Mouse (Mus musculus) spleen, postnatal 4 days (tissue): ENCODE results near the gene Mpo.
A peak's percentile ranks its signal among the peaks of the same experiment; 100 is the strongest.

Source experiments
- DNase-seq, 2 experiments: peaks; one replicate each; pipeline ENCODE4 v3.0.0; 2022; ENCODE audit warnings: low spot score in 2 of 2

The Mpo gene

GRCm38 (mm10) chr11:87793460-87793859, at the start of gene Mpo:
Mpo (plus strand) TSS chr11:87793581.
- no peak for DNase-seq

DNA sequence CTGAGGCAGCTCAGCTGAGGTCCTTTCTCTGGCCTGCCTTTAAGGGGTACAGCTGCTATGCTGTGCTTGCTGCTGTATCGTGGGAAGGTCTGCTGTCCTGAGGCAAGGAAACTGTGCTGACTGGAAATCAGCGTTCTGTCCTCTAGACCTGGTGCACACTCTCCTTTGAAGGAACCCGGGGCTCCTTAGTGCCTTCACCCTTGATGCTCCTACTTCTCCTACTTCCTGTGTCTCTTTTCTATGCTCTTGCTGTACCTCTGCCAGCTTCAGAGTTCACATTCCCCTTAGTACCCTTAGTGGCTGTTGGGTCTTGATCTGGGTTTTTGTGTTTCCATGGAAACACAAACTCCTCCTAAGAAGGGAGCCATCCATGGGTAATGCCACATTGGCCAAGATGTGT, 49.7 kb upstream of the Mpo start:
- no peak for DNase-seq

- peak; percentile 54 to 68 for DNase-seq
Measured at GRCm38 (mm10) chr11:87744964-87745363, 48.4 kb upstream of the Mpo start.

- no peak for DNase-seq
Measured at GRCm38 (mm10) chr11:87745632-87746555, 47.5 kb upstream of the Mpo start.

- DNase-seq: no peak
Measured at GRCm38 (mm10) chr11:87747312-87747711, 46.1 kb upstream of the Mpo start.

DNA sequence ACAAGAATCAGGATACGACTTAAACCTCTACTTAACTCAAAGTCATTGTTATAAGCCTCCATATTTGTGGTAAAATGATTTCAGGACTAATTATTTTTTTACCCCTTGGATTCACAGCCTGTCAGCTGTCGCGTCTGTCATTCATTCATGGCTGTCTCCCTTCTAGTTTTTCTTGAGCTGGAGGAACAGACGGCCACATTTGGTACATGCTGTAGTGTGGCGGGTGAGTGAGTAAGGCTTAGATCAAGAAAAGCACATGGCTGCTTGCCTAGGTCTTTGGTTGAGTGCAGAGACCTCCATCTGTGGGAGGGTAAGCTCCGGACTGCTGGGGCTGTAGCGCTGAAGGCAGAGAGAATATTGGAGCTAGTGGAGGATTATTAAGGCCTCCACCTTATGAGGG, 45.7 kb upstream of the Mpo start:
- no peak for DNase-seq

- DNase-seq: peak; percentile 87 to 91
Measured at GRCm38 (mm10) chr11:87748132-87749119, 45.0 kb upstream of the Mpo start.

GRCm38 (mm10) chr11:87749192-87750042, 44.0 kb upstream of the Mpo start:
- peak; percentile 91 to 92 for DNase-seq

DNA sequence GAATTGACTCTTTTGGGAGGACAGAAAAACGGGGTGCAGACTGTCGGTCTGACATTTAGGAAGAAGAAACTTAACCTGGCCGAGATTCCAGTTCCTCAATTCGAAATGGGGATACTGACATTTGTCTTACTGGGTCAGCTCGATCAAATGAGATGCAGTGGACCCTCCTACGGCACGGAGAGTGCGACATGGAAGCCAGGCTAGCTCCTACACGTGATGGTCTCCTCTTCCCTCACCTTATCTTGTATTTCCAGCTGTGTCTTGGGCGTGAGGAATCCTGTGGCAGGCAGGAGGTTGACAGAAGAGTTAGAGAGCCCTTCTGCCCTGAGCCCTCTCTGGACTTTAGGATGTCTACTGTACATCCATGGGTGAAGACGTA, 43.3 kb upstream of the Mpo start:
- DNase-seq: peak; percentile 73 to 84

DNA sequence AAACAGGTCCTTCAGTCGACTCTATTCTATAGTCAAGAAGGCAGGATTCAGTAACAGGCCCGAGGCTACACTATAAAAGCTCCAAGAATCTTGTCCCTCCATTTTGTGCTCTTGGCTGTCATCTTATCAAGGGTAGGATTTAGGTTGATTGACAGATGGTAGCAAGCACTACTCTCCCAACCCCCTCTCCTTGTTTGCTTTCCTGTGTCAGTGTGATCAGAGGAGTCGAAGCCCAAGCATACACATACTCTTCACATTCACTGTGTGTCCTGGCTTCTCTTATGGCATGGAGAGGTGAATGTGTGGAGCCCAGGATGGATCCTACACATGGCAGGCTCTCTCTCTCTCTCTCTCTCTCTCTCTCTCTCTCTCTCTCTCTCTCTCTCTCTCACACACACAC, 42.9 kb upstream of the Mpo start:
- DNase-seq: peak in 1 of 2 experiments; percentile 71

GRCm38 (mm10) chr11:87751031-87751430, 42.4 kb upstream of the Mpo start:
- DNase-seq: peak in 1 of 2 experiments; percentile 83

GRCm38 (mm10) chr11:87751491-87751966, 41.9 kb upstream of the Mpo start:
- DNase-seq: peak; percentile 74 to 83

- peak in 1 of 2 experiments; percentile 65 for DNase-seq
Measured at GRCm38 (mm10) chr11:87752307-87752706, 41.1 kb upstream of the Mpo start.

- DNase-seq: peak; percentile 22 to 75
Measured at GRCm38 (mm10) chr11:87753255-87753654, 40.1 kb upstream of the Mpo start.

DNA sequence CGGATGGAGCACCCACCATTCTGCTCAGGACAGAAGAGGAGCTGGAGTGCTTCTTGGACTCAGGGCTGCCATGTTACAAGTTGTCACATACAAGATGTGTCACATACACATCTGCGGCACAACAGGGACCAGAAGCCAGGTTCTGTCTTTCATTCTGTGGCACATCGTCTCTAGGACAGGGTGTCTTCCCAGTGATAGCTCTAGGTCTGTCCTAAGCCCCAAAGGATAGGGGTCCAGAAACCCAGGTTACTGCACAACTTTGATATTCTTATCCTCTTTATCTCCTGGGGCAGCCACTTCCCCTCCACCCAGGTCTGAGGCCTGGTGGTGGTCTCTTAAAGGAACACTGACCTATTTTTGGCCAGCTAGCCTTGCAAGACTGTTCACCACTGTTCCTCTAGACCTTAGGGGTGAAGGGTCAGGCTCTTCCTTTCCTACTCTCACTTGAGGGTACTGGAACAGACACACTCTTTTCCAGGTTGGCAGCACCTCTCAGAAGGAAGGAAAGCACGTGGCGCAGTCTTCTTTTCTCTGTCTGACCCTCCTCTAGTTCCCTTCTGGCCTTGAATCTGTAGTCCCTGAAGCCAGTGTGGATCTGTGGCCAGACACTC, 39.4 kb upstream of the Mpo start:
- peak; percentile 28 to 72 for DNase-seq

DNA sequence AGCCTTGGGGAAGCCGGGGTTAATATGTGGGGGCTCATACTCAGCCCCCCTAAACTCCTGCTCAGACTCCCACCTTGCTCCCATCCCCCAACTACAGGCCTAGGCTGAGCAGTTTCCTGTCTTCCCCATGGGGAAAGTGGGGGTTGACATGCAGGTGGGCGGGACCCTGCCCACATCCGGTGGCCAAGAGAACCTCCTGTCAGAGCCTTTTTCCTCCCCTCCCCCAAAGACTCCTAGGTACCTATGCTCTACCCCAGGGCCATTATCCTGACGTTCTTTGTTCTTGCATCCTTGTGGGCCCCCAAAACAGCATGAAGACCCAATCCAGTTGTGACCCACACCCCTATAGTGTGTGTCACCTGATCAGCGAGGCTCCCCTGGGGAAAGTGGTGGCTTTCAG, 38.8 kb upstream of the Mpo start:
- DNase-seq: peak; percentile 80 to 85

DNA sequence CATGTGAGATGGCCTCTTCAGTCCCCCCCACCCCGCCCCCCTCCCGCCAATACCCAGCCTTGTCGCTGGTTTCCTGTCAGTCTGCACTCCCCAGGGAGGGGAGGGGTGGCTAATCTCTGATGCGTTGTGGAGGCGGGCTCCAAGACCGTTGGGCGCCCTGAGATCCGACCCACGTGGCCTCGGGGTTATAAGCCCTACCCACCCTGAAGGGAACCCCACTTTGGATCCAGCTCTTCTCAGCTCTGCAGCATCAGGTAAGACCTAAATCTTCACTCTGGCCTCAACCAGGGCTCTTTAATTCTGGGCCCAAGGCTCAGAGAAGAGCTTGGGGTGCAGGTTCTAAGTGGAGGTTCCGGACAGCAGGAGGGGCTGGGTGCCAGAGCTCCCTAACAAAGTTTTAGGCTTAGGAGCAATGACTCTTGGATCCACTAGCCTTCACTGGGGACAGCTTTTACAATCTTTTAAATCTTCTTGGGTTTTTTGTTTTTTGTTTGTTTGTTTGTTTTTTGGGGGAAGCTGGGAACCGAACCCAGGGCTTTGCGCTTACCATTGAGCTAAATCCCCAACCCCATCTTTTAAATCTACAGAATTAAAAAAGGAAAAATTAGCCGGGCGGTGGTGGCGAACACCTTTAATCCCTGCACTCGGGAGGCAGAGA, 37.9 kb upstream of the Mpo start:
- DNase-seq: peak; percentile 95 to 96

DNA sequence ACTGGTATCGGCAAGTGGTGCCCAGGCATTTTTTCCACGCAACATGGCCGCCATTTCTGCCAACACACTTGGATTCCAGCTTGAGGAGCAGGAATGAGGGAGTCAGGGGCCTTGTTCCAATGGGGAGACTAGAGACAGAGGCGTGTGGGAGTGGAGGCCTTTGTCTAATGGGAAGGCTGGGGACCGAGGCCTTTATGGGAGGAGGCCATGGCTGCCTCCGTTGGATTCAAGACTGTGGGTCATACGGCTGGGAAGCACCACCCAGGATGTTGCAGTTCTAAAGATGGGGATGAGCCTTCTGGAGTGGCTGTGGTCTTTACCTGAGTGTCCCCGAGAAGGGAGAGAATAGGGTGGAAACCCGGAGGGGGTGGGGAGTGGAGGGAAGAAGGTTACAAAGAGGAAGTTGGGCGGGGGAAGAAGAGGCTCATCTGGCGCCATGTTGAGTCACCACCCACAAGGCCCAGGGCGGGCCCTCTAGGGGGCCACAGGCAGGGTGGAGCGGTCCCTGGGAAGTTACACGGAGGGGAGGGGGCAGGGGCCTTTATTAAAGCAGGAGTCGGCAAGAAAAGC, 37.0 kb upstream of the Mpo start:
- DNase-seq: peak; percentile 80 to 88

DNA sequence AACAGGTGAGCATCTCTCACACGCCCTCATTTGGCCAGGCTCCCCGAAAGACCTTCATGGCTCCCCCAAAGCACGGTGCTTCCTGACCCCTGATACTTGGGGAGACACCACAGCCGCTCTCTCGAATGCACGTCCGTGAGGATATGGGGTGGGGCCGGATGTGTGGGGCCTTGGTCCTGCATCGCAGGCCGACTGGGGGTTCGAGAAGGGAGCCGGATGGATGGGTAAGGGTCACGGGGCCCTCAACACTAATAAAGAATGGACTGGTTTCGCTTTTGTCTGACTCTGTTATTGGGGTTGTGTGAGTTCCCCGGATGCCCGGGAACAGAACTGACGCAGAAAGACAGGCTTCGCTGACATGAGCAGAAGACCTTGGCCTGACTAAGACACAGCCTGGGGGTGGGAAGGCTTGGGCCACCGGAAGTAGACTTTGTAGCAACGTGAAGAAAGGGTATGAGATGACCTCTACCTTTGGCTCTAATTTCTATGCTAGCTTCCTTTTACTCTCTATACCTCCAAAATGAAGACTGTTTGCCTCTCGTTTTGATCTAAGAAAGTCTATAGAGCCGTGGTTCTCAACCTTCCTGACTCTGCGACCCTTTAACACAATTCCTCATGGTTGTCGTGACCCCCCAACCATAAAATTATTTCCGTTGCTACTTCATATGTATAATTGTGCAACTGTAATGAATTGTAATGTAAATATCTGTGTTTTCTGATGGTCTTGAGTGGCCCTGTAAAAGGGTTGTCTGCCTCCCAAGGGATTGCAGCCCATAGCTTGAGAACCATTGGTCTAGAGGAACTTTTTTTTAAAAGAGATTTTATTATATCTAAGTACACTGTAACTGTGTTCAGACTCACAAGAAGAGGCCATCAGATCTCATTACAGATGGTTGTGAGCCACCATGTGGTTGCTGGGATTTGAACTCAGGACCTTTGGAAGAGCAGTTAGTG, 36.1 kb upstream of the Mpo start:
- DNase-seq: peak; percentile 52 to 81
